Mouse (Mus musculus): ENCODE data around the gene Tcf23. TPM values are rescaled to one million over a fixed set of nuclear protein-coding genes. Genes with fewer than 3 reads are reported as not detected.

Gene Tcf23
- polyA plus RNA-seq, 1 experiment from 2014 or later: not detected

Other genes starting within 250 kb of the Tcf23 start
- 35.0 and 40.5 TPM in 2 replicates for gene Mapre3, start 154.0 kb upstream of the Tcf23 start, polyA plus RNA-seq (2014; fragmentation: Nextera tagmentation; extraction: Ambion mirVana)
- 32.5 and 35.4 TPM in 2 replicates for gene Tmem214, start 100.7 kb upstream of the Tcf23 start, polyA plus RNA-seq (2014; fragmentation: Nextera tagmentation; extraction: Ambion mirVana)
- gene Agbl5, start 80.0 kb upstream of the Tcf23 start, polyA plus RNA-seq (2014; fragmentation: Nextera tagmentation; extraction: Ambion mirVana): 22.0 and 22.3 TPM in 2 replicates
- 340 and 376 TPM in 2 replicates for gene Ost4, start 60.9 kb upstream of the Tcf23 start, polyA plus RNA-seq (2014; fragmentation: Nextera tagmentation; extraction: Ambion mirVana)
- gene Emilin1, start 55.3 kb upstream of the Tcf23 start, polyA plus RNA-seq (2014; fragmentation: Nextera tagmentation; extraction: Ambion mirVana): 28.1 and 30.3 TPM in 2 replicates
- gene Khk, start 47.2 kb upstream of the Tcf23 start, polyA plus RNA-seq (2014; fragmentation: Nextera tagmentation; extraction: Ambion mirVana): 4.6 and 6.9 TPM in 2 replicates
- gene Cgref1, start 23.1 kb upstream of the Tcf23 start, polyA plus RNA-seq (2014; fragmentation: Nextera tagmentation; extraction: Ambion mirVana): 6.7 and 8.5 TPM in 2 replicates
- gene Preb, start 8.3 kb upstream of the Tcf23 start, polyA plus RNA-seq (2014; fragmentation: Nextera tagmentation; extraction: Ambion mirVana): 89.4 and 91.0 TPM in 2 replicates
- 105 and 107 TPM in 2 replicates for gene Atraid, start 79.7 kb downstream of the Tcf23 start, polyA plus RNA-seq (2014; fragmentation: Nextera tagmentation; extraction: Ambion mirVana)
- 7.3 and 8.3 TPM in 2 replicates for gene Slc5a6, start 80.3 kb downstream of the Tcf23 start, polyA plus RNA-seq (2014; fragmentation: Nextera tagmentation; extraction: Ambion mirVana)
- 20.5 and 22.2 TPM in 2 replicates for gene Cad, start 86.1 kb downstream of the Tcf23 start, polyA plus RNA-seq (2014; fragmentation: Nextera tagmentation; extraction: Ambion mirVana)
- gene Dnajc5g, start 137.6 kb downstream of the Tcf23 start, polyA plus RNA-seq (2014; fragmentation: Nextera tagmentation; extraction: Ambion mirVana): not detected in 2 replicates
- gene Slc30a3, start 139.6 kb downstream of the Tcf23 start, polyA plus RNA-seq (2014; fragmentation: Nextera tagmentation; extraction: Ambion mirVana): 6.9 and 7.2 TPM in 2 replicates
- not detected in 2 replicates for gene Trim54, start 148.1 kb downstream of the Tcf23 start, polyA plus RNA-seq (2014; fragmentation: Nextera tagmentation; extraction: Ambion mirVana)
- not detected in 2 replicates for gene Ucn, start 170.2 kb downstream of the Tcf23 start, polyA plus RNA-seq (2014; fragmentation: Nextera tagmentation; extraction: Ambion mirVana)
- 48.7 and 49.8 TPM in 2 replicates for gene Mpv17, start 185.6 kb downstream of the Tcf23 start, polyA plus RNA-seq (2014; fragmentation: Nextera tagmentation; extraction: Ambion mirVana)
- 0.78 and 1.9 TPM in 2 replicates for gene Gm29609, start 211.2 kb downstream of the Tcf23 start, polyA plus RNA-seq (2014; fragmentation: Nextera tagmentation; extraction: Ambion mirVana)
- 71.9 and 72.5 TPM in 2 replicates for gene Gtf3c2, start 211.5 kb downstream of the Tcf23 start, polyA plus RNA-seq (2014; fragmentation: Nextera tagmentation; extraction: Ambion mirVana)
- 150 and 155 TPM in 2 replicates for gene Snx17, start 224.6 kb downstream of the Tcf23 start, polyA plus RNA-seq (2014; fragmentation: Nextera tagmentation; extraction: Ambion mirVana)
- gene Eif2b4, start 224.8 kb downstream of the Tcf23 start, polyA plus RNA-seq (2014; fragmentation: Nextera tagmentation; extraction: Ambion mirVana): 62.0 and 63.9 TPM in 2 replicates
- 4.2 and 6.5 TPM in 2 replicates for gene Zfp513, start 233.6 kb downstream of the Tcf23 start, polyA plus RNA-seq (2014; fragmentation: Nextera tagmentation; extraction: Ambion mirVana)

Measured in midbrain, embryonic 11.5 days (tissue).